Mouse (Mus musculus): ENCODE measurements at regions not wholly inside any gene's neighbourhood (a gene's known extent, or its start where the extent isn't known, plus 50 kb on each side); places are given as distances from the start of the nearest gene placed in this dataset.

GRCm38 (mm10) chr16:30118876-30119275 lies 54.7 kb downstream of the Hes1 start:
- DNase-seq (ENCODE audit: low spot score in 2 of 2): no peak

GRCm38 (mm10) chr16:30120330-30121265 lies 56.4 kb downstream of the Hes1 start:
- no peak for DNase-seq (ENCODE audit: low spot score in 2 of 2)

GRCm38 (mm10) chr16:30121596-30121995 lies 57.4 kb downstream of the Hes1 start:
- no peak for DNase-seq (ENCODE audit: low spot score in 2 of 2)

- no peak for DNase-seq (ENCODE audit: low spot score in 2 of 2)
Measured at GRCm38 (mm10) chr16:30122211-30123070, 58.3 kb downstream of the Hes1 start.

- DNase-seq (ENCODE audit: low spot score in 2 of 2): no peak
Measured at GRCm38 (mm10) chr16:30127015-30127414, 62.8 kb downstream of the Hes1 start.

- DNase-seq (ENCODE audit: low spot score in 2 of 2): no peak
Measured at GRCm38 (mm10) chr16:30128787-30129186, 64.6 kb downstream of the Hes1 start.

GRCm38 (mm10) chr16:30129218-30130112 lies 65.3 kb downstream of the Hes1 start:
- no peak for DNase-seq (ENCODE audit: low spot score in 2 of 2)

- DNase-seq (ENCODE audit: low spot score in 2 of 2): no peak
Measured at GRCm38 (mm10) chr16:30130113-30130471, 65.9 kb downstream of the Hes1 start.

- no peak for DNase-seq (ENCODE audit: low spot score in 2 of 2)
Measured at GRCm38 (mm10) chr16:30132086-30132485, 67.9 kb downstream of the Hes1 start.

GRCm38 (mm10) chr16:30134642-30135165 lies 70.5 kb downstream of the Hes1 start:
- no peak for DNase-seq (ENCODE audit: low spot score in 2 of 2)

GRCm38 (mm10) chr16:30136849-30137248 lies 72.7 kb downstream of the Hes1 start:
- no peak for DNase-seq (ENCODE audit: low spot score in 2 of 2)

GRCm38 (mm10) chr16:30137812-30138211 lies 73.6 kb downstream of the Hes1 start:
- no peak for DNase-seq (ENCODE audit: low spot score in 2 of 2)

- no peak for DNase-seq (ENCODE audit: low spot score in 2 of 2)
Measured at GRCm38 (mm10) chr16:30144818-30145464, 80.8 kb downstream of the Hes1 start.

- no peak for DNase-seq (ENCODE audit: low spot score in 2 of 2)
Measured at GRCm38 (mm10) chr16:30145465-30146207, 81.5 kb downstream of the Hes1 start.

GRCm38 (mm10) chr16:30146208-30146525 lies 82.0 kb downstream of the Hes1 start:
- no peak for DNase-seq (ENCODE audit: low spot score in 2 of 2)

- DNase-seq (ENCODE audit: low spot score in 2 of 2): no peak
Measured at GRCm38 (mm10) chr16:30147296-30147695, 83.1 kb downstream of the Hes1 start.

- no peak for DNase-seq (ENCODE audit: low spot score in 2 of 2)
Measured at GRCm38 (mm10) chr16:30151104-30151503, 86.9 kb downstream of the Hes1 start.

- DNase-seq (ENCODE audit: low spot score in 2 of 2): no peak
Measured at GRCm38 (mm10) chr16:30155070-30155469, 90.9 kb downstream of the Hes1 start.

- no peak for DNase-seq (ENCODE audit: low spot score in 2 of 2)
Measured at GRCm38 (mm10) chr16:30155486-30156246, 91.5 kb downstream of the Hes1 start.
